Mouse (Mus musculus) testis, postnatal 14 days (tissue): ENCODE data around the gene Cog5.

Experiments
- DNase-seq: peaks from one replicate; pipeline ENCODE4 v3.0.0; 2021; ENCODE audit warnings: low spot score

The Cog5 gene

DNA sequence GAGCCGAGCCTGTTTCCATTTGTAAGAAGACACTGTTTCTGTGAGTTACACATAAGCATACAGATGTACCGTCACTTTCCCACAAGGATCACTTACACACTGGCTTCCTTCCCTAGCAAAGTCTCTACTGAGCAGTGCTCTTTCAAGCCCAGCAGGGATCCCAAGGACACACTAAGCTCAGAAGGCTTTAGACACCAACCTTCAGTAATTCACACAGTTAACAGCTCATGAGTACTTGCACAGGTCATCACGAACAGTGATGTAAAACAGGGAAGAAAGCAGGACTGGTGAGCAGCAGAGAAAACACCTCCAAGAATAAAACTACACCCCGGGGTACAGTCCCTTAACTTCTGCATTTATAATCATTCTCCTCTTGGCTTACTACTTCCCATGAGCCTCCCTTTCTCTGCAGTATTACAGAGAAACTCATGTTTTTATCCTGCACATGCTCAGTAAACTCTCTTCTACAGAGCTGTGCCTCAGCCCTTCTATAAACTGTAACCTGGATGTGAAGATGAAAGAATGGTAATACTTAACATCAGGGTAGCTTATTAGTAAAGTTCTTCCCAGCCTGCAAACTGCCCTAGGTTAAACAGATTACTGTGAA is 283.8 kb downstream of the Cog5 start:
- DNase-seq: no peak

GRCm38 (mm10) chr12:31939026-31939425 is 284.4 kb downstream of the Cog5 start:
- DNase-seq: no peak

DNA sequence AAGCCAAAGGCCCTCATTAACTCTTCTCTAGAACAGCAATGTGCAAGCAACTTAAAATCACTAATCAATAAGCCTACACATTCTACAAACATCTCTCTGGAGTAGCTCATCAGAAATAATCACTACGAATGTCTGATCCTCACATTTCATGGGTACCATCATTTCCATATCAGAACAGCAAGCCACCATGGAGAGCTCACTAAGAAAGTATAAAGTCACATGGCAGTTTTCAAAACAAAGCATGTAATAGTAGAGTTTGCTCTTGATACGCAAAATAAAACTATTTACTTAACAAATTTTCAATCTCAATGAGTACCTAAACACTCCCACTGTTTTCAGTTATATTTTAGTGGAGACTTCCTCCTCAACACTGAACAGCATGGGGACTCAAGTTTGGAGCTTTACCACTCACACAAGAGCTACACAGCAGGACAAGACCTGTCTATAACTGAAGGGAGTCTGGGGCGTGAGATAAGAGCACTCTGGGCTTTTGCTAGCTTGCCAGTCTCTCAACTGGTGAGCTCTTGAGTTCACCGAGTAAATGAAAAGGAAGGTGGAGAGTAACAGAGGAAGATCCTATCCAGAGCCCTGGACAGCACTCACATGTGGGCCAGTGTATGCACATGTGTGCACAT is 288.5 kb downstream of the Cog5 start:
- no peak for DNase-seq

- DNase-seq: no peak
Observed at GRCm38 (mm10) chr12:31944405-31944804, 289.7 kb downstream of the Cog5 start.

DNA sequence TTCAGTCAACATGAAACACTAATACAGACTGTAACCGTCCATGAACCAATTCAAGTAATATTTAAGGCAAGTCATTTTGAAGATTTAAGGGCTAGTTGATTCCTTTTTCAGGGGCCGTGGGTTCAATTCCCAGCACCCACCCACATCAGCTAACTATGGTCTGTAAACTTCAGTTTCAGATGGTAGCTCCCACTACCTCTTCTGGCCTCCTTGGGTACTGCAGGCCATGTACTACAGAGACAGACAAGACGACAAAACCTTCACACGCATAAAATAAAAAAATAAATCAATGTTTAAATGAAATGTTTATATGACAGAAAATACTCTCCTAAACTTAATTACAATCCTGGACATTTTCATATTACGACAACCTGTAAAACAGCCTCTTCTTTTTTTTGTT is 292.8 kb downstream of the Cog5 start:
- DNase-seq: no peak

DNA sequence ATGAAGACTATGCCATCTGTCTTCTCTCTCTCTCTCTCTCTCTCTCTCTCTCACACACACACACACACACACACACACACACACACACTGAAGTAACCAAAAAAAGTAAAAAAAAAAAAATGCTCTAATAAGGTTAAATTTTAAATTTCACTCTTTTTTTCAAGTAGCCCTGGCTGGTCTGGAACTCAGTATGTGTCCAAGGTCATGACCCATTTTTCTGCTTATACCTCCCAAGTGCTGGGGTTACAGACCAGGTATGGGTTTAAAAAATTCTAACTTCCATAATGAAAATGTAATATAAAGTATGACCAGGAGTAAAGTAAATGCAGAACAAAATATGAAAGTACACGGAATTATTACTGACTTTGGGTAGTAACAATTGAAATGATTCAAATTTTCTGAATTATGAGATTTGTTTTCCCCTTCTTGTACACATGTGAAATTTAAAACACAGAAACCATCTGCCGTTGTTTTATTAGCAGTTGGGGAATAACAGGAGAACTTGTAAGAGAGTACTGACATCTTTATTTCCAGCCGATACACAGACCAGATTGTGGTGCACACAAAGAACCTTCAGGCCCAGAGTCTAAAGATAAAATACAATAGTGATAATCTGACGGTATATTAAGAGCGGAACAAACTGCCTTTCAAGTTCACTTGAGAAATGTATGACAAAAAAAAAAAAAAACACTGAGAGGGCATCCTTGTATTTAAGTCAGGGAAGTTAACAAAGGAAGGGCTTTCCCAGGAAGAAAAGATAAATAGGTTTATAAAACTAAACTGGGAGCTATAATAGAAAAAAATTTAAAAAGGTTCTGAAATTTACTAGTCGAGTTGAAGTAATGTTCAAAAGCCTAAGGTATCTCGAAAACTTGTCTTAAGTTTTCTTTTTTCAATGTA is 293.7 kb downstream of the Cog5 start:
- no peak for DNase-seq

DNA sequence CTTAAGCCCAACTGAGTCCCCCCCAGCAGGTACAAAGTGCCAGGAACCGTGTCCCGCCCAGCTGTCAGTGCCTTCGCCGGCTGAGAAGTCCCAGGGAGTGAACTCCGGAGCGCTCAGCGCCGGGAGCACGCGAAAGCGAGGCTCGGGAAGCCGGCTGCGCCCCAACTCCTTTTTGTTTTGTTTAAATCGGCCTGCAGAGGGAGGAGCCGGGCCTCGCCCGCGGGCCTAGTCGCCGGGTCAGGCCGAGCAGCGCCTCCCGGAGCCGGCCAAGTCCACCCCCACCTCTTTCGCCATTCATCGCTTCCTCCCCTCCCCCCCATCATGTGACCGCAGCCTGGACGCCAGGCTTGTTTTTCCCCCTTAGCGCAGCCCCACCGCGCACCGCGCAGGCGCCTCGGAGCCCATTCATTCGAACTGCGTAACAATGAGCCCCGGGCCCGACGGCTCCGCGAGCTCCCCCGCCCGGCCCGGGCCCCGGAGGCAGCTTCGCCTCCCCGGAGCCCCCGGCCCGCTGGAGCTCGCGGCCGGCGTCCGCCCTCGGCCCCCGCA is 294.6 kb downstream of the Cog5 start:
- DNase-seq: peak; percentile 93

GRCm38 (mm10) chr12:31949759-31950658 is 295.3 kb downstream of the Cog5 start, which contains the start of gene Hbp1:
Hbp1 (minus strand) TSS chr12:31950535.
- peak; percentile 100 for DNase-seq

GRCm38 (mm10) chr12:31950659-31951031 is 296.0 kb downstream of the Cog5 start:
- no peak for DNase-seq

DNA sequence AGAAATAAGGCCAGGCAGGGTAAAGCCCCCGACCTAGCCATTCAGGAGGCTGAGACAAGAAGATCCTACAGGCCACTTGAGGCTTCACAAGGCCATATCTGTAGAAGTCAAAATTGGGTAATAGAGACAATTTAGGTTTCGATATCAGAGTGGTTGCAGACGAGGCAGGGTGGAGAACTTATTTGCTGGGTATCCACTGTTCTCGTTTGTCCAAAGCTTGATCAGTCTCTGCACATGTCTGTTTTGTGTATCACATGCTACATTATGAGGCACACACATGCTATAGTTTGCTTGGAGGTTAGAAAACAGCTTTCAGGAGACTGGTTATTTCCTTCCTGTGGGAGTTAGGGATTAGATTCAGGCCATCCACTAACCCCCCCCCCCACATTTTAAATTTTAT is 301.2 kb downstream of the Cog5 start:
- no peak for DNase-seq

GRCm38 (mm10) chr12:31964074-31964473 is 309.4 kb downstream of the Cog5 start:
- no peak for DNase-seq

- no peak for DNase-seq
Observed at GRCm38 (mm10) chr12:31965517-31966212, 311.0 kb downstream of the Cog5 start.

DNA sequence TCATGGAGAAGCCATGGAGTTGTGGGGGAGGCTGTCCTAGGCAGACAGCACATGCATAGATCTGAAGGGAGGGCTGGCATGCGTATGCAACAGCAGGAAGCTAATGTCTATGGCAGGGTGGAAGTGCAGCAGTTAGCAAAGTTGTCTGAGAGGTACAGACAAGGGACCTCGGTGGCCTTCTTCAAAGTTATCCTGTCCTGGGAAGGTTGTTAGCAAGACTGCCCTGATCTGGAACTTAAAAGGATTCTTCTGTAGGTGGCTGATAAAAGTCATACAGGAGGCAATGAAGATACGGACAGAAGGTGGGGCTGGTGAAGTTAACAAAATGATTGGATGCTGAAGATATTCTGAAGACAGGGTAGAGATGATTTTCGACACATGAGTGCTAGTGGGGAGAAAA is 311.7 kb downstream of the Cog5 start:
- DNase-seq: no peak

DNA sequence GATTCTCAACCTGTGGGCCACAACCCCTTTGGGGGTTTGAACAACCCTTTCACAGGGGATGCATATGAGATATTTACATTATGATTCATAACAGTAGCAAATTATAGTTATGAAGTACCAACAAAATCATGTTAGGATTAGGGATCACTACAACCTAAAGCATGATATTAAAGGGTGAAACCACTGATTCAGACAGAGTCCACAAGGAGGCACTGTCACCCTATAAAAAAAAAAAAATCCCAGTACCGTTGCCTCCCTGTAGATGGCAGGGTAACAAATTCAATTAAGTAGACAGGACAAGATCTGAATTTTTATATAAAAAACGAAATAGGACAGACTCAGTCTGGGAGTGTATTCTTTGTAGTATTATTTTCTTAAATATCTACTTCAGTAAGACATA is 312.9 kb downstream of the Cog5 start:
- DNase-seq: no peak

- DNase-seq: no peak
Observed at GRCm38 (mm10) chr12:31969111-31969510, 314.4 kb downstream of the Cog5 start.

GRCm38 (mm10) chr12:31971547-31971946 is 316.9 kb downstream of the Cog5 start:
- no peak for DNase-seq

DNA sequence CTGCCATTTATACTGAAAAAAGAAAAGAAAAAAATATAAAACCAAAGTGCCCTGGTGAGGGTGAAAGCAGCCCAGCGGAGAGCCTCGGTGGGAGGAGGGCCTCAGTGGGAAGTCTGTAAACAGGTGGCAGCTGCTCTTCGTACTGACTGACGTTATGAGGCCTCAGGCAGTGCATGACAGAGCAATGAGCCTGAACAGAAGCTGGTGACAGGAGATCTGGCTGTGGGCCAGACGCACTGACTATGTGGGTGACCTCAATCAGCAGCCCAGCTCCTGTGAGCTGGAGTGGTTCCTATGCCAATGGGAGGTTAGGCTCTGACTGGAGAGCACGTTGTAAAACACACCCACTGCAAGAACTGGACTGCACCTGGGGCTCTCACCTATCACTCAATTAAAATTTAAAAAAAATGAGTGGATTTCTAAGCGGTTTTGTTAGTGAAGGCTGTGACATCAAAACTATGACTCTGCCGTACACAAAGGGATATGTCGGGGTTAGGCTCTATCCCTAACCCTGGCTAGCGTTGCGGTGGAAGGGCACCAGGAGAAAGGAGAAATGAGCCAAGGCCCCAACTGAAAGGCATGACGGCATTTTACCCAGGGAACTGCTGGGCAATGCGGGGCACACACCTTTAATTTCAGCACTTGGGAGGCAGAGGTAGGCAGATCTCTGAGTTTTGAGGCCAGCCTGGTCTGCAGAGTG is 319.0 kb downstream of the Cog5 start:
- peak; percentile 31 for DNase-seq

DNA sequence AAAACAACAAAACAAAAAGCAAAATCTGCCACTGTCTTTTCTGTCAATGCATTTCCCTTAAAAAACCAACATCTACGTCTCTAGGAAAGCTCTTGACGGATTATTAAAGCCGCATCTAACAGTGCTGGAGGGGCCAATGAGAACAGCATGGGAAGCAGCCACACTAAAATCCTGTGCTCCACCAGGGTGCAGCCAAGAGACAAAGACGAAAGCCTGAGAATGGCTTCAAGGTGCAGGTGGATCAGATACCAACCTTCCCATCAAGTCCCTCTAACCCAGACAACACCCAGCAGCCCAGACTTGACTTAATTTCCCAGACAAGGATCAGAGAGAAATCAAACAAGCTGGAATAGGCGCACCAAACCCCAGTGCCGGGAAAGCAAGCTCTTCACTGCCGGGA is 321.9 kb downstream of the Cog5 start:
- no peak for DNase-seq

- no peak for DNase-seq
Observed at GRCm38 (mm10) chr12:31977613-31978195, 323.0 kb downstream of the Cog5 start.

DNA sequence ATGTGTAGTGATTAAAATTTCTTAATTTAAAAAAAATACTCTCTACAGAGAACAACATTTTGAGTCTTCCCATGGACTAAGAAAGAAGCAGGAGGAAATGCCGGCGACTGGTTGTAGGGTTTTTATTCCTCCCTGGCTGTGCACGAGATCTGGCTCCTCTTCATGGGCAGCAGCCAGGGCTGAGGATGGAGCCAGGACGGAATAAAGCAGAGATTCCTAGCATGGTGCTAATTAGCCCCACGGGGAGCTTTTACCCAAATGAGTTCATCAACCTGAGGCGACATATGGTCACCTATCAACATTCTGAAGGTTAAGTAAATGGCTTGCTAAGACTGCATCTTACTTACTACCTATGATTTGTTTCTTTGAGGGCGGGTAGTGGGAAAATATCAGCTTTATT is 328.6 kb downstream of the Cog5 start:
- DNase-seq: no peak
